Mouse (Mus musculus): ENCODE measurements around the gene Tfeb.

Gene Tfeb

GRCm38 (mm10) chr17:47832501-47833028 lies 95.7 kb downstream of the Tfeb start:
- DNase-seq (ENCODE audit: low spot score in 2 of 2), result no peak

GRCm38 (mm10) chr17:47833029-47833627 lies 96.3 kb downstream of the Tfeb start:
- peak; percentile 72 to 81 for DNase-seq (ENCODE audit: low spot score in 2 of 2)

GRCm38 (mm10) chr17:47833628-47834481 lies 97.0 kb downstream of the Tfeb start:
- no peak for DNase-seq (ENCODE audit: low spot score in 2 of 2)

- DNase-seq (ENCODE audit: low spot score in 2 of 2), result no peak
Measured at GRCm38 (mm10) chr17:47834482-47834767, 97.6 kb downstream of the Tfeb start, which contains the start of gene Mdfi. Gene Mdfi (minus strand): TSS chr17:47834691.

- DNase-seq (ENCODE audit: low spot score in 2 of 2), result no peak
Measured at GRCm38 (mm10) chr17:47837808-47838207, 101.0 kb downstream of the Tfeb start.

- no peak for DNase-seq (ENCODE audit: low spot score in 2 of 2)
Measured at GRCm38 (mm10) chr17:47841521-47841920, 104.7 kb downstream of the Tfeb start.

Measured in urinary bladder, postnatal 4 days (tissue).